Mouse (Mus musculus) heart, embryonic 12.5 days (tissue): ENCODE measurements around the gene Gm5751. TPM values are rescaled to one million over a fixed set of nuclear protein-coding genes. Genes with fewer than 3 reads are reported as not detected.

ENCODE experiments used
- ATAC-seq: fragments of 200-750 bp; cut with Nextera tagmentation; 2 replicates; pipeline ENCODE4 v1.8.0; 2017; ENCODE audit warnings: moderate TSS enrichment, moderate library complexity; ENCODE audit not compliant: insufficient number of reproducible peaks, low FRiP score
- H3K27ac ChIP-seq: fragments of 300-500 bp; sonication (generic); 2 replicates; pipeline ENCODE4 v1.5.1; 2016; ENCODE audit warnings: mild to moderate bottlenecking, moderate library complexity; ENCODE audit not compliant: poor library complexity, severe bottlenecking
- H3K27me3 ChIP-seq: fragments of 300-500 bp; sonication (generic); replicated peaks from 2 replicates; pipeline ENCODE4 v1.6.1; 2016; ENCODE audit warnings: mild to moderate bottlenecking, moderate library complexity
- H3K36me3 ChIP-seq: fragments of 300-500 bp; sonication (generic); 2 replicates; pipeline ENCODE4 v1.6.1; 2016; ENCODE audit warnings: mild to moderate bottlenecking, moderate library complexity
- H3K4me1 ChIP-seq: fragments of 300-500 bp; sonication (generic); replicated peaks from 2 replicates; pipeline ENCODE4 v1.6.1; 2016; ENCODE audit warnings: mild to moderate bottlenecking
- H3K4me2 ChIP-seq: fragments of 300-500 bp; sonication (generic); 2 replicates; pipeline ENCODE4 v1.6.1; 2016; ENCODE audit warnings: mild to moderate bottlenecking, moderate library complexity
- H3K4me3 ChIP-seq: fragments of 300-500 bp; sonication (generic); 2 replicates; pipeline ENCODE4 v1.5.1; 2016; ENCODE audit warnings: mild to moderate bottlenecking
- H3K9ac ChIP-seq: fragments of 300-500 bp; sonication (generic); 2 replicates; pipeline ENCODE4 v1.6.1; 2016; ENCODE audit warnings: mild to moderate bottlenecking, moderate library complexity
- H3K9me3 ChIP-seq: fragments of 300-500 bp; sonication (generic); replicated peaks from 2 replicates; pipeline ENCODE4 v1.6.1; 2016; ENCODE audit warnings: mild to moderate bottlenecking, moderate library complexity
- WGBS: fragments of 180-500 bp; shearing (Covaris S2); methylation state at CpG from one replicate; pipeline ENCODE4 v1.1.7; 2016; 5-methylcytosine and 5-hydroxymethylcytosine counted together
- polyA plus RNA-seq: library from polyadenylated mRNA; unstranded; fragments of >200 nt; fragmentation: Nextera tagmentation; extraction: Ambion mirVana; gene quantifications from 2 replicates; pipeline ENCODE4 v1.2.1, GENCODE M21; 2016

Gene Gm5751
- polyA plus RNA-seq, 1 experiment from 2014 or later = not detected

DNA sequence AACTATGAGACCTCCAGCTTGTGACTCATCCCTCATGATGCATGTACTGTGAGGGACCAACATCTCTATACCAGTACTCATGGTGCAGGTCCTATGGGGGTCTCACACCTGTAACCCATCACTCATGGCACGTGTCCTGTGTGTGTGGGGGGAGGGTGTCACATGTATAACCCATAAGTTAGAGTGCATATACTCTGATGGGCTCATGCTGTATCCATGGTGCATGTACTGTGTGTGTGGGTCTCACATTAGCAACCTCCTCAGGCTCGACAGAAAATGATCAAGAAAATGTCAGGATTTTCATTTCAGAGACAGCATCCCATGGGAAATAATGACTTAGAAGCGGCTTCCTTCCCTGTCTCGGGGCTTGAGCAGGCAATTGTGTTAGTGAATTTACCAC, 47.0 kb downstream of the Gm5751 start:
- H3K4me3 ChIP-seq = no peak overlapping the region
- H3K27ac ChIP-seq = no peak overlapping the region
- 62% methylated on average over 4 of the region's 4 CpGs for WGBS
- no peak overlapping the region for H3K9ac ChIP-seq
- no peaks in the 10 kb centered on the region for H3K36me3 ChIP-seq
- no peak overlapping the region for H3K4me2 ChIP-seq
- no peak for ATAC-seq
- no peaks in the 10 kb centered on the region for H3K9me3 ChIP-seq
- H3K4me1 ChIP-seq = no peaks in the 10 kb centered on the region
- H3K27me3 ChIP-seq = no peaks in the 10 kb centered on the region

DNA sequence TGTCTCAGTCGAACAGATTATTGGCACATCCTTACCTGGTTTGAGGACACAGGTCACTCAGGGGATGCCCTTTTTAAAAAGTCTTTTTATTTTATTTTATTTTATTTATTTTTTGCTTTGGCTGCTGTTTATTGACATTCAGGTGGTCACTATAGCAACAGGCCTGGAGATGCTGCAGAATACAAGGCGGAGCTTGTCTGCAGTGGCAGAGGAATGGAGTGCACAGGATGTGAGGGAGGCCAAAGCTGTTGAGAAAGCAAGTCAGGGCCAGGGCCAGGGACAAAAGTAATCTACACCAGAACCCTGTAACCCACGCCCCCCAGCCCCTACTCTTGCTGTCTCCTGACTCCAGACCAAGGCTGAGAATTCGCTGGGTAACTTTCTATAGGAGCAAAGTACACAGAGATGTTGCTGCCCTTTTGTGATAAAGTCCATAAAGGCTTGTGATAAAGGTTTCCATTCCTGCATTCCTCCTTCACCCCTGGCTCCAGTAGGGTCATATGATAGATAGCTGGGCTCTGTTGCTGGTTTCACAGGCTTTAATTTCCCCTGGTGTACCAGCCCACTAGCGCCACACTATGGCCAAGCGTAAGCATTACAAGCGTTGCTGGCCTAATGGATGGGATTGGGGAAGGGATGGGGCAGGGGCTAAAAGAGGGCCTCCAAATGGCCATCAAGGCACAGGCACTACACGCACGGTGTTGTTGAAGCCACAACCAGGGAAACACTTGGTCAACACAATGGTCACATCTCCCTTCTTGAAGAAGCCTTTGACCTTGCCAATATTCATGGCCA, 48.0 kb downstream of the Gm5751 start:
- H3K27me3 ChIP-seq = no peaks in the 10 kb centered on the region
- H3K4me2 ChIP-seq = no peak overlapping the region
- H3K4me3 ChIP-seq = no peak overlapping the region
- H3K4me1 ChIP-seq = no peaks in the 10 kb centered on the region
- no peaks in the 10 kb centered on the region for H3K36me3 ChIP-seq
- no peak overlapping the region for H3K27ac ChIP-seq
- ATAC-seq = no peak
- H3K9me3 ChIP-seq = no peaks in the 10 kb centered on the region
- WGBS = 45% methylated on average over 9 of the region's 9 CpGs
- no peak overlapping the region for H3K9ac ChIP-seq

DNA sequence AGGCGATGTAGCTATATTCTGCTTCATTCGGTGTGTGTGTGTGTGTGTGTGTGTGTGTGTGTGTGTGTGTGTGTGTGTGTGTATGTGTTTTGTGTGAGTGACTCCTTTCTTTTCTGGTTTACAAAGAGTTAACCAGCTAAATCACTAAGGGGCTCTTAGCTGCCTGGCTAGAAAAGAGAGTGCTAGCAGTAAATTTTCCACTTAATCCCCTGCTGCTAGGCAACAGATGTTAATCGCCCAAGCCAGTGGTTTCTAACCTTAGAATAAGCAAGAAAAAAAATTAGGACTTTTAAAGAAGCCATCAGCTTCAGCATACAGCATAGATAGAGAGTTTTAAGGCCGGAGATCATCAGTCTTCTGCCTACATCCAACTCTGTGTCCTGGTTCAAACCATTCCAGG, 53.3 kb downstream of the Gm5751 start:
- no peaks in the 10 kb centered on the region for H3K27me3 ChIP-seq
- no peak overlapping the region for H3K27ac ChIP-seq
- no peak overlapping the region for H3K4me2 ChIP-seq
- WGBS = 49% methylated on average over 4 of the region's 4 CpGs
- no peak overlapping the region for H3K9ac ChIP-seq
- H3K4me3 ChIP-seq = no peak overlapping the region
- no peaks in the 10 kb centered on the region for H3K4me1 ChIP-seq
- H3K36me3 ChIP-seq = no peaks in the 10 kb centered on the region
- no peaks in the 10 kb centered on the region for H3K9me3 ChIP-seq
- ATAC-seq = no peak

Other genes starting within 250 kb of the Gm5751 start
- not detected in 2 replicates for gene Ssxb8, start 183.4 kb upstream of the Gm5751 start, polyA plus RNA-seq
- gene Ssx9, start 125.8 kb upstream of the Gm5751 start, polyA plus RNA-seq = not detected in 2 replicates
- gene Ssxb5, start 70.6 kb upstream of the Gm5751 start, polyA plus RNA-seq = not detected in 2 replicates
- gene Gm6592, start 30.3 kb upstream of the Gm5751 start, polyA plus RNA-seq = not detected in 2 replicates
- gene B630019K06Rik, start 18.1 kb downstream of the Gm5751 start, polyA plus RNA-seq = 3.1 TPM in 2 replicates
- gene Fthl17b, start 88.7 kb downstream of the Gm5751 start, polyA plus RNA-seq = not detected in 2 replicates
- gene Fthl17c, start 102.3 kb downstream of the Gm5751 start, polyA plus RNA-seq = not detected in 2 replicates
- not detected in 2 replicates for gene Fthl17d, start 112.5 kb downstream of the Gm5751 start, polyA plus RNA-seq
- not detected in 2 replicates for gene Fthl17e, start 159.2 kb downstream of the Gm5751 start, polyA plus RNA-seq
- gene Fthl17f, start 188.8 kb downstream of the Gm5751 start, polyA plus RNA-seq = not detected in 2 replicates
- not detected in 2 replicates for gene 4930402K13Rik, start 230.3 kb downstream of the Gm5751 start, polyA plus RNA-seq